Mouse (Mus musculus) layer of hippocampus, adult 9-10 months (tissue): ENCODE measurements at regions not wholly inside any gene's neighbourhood (a gene's known extent, or its start where the extent isn't known, plus 50 kb on each side); places are given as distances from the start of the nearest gene placed in this dataset.
A peak's percentile ranks its signal among the peaks of the same experiment; 100 is the strongest.

Experiments
- DNase-seq: peaks from one replicate; pipeline ENCODE4 v3.0.0; 2022; ENCODE audit warnings: low spot score

DNA sequence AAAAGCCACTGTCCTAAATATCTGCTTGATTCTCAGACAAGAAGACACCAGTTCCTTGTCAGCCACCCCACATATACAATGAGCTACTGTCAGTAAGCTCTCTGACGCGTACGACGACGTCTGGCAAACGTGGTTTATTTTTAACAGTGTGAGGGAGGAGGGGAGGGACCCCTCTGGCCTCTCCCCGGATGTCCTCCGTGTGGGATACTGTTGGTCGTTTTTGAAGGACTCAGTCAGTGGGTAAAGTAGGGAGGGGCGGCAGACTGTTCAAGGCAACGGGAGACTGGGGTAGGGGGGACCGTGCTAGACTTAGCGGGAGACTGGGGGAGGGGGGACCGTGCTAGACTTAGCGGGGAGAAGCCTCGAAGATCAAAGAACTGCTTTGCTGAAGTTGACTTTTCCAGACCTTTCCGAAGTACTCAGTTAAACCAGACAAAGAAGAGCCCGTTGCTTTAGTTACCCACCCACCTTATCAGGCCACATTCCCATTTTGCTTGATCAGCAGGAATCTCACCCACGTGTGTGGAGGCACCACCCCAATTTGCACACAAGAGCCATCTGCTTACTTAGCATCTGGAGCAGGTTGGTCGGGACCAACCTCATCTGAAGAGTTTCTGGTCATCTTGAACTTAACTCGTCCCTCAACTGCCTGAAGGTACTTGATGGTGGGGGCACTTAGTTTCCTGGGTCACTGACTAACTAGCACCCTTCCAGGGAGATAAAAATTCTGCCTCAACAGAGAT, 92.6 kb upstream of the Mark1 start:
- DNase-seq, result no peak

DNA sequence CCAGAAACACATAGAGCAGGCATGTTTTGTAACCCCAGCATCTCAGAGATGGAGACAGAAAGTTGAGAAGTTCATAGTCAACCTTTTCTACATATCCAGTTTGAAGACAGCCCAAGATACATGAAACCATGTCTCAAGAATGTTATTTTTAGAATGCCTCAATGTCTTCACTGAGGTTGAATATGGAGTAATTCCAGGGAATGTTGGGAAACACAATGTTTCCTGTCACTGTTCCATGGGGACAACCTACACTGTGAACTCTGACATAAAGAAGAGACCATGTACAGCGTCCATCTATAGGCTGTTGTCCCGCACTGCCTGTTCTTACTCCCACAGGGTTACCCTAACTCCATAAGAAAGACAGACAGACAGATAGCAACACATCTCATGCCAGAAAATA, 89.8 kb upstream of the Mark1 start:
- DNase-seq, result no peak

DNA sequence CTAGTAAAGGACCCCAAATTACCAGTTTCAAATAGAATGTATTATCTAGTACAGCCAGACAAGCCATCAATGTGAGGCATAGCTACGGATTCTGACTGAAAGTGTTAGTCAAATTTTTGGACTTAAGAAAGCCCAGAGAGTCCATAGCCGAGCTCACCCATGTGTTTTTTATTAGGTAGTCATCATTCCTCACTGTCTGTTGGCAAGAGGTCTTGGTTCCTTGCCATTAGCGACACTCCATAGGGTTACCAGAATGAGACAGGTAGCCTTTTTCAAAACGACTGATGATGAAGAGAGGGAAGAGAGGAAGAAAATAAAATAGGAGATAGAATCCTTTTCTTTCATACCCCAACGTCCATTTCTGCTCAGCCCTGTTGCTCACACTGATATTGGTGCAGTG, 83.8 kb upstream of the Mark1 start:
- no peak for DNase-seq

DNA sequence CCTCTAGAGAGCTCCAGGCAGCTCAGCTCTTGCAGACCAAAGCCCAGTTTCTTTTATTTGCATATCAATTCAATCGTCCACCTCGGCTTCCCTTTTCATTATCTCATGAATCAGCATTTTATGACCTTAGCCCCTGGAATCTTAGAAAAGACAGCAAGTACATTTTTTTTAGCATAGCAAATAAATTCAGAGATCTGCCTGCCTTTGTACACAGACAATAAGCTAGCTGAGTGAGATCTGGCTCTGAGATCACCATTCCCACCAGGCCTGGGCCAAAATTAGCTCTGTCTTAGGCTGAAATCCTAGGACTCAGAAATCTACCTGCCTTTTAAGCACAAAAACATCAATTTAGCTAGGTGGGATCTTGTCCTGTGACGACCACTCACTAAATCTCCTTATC, 80.7 kb upstream of the Mark1 start:
- DNase-seq, result no peak

DNA sequence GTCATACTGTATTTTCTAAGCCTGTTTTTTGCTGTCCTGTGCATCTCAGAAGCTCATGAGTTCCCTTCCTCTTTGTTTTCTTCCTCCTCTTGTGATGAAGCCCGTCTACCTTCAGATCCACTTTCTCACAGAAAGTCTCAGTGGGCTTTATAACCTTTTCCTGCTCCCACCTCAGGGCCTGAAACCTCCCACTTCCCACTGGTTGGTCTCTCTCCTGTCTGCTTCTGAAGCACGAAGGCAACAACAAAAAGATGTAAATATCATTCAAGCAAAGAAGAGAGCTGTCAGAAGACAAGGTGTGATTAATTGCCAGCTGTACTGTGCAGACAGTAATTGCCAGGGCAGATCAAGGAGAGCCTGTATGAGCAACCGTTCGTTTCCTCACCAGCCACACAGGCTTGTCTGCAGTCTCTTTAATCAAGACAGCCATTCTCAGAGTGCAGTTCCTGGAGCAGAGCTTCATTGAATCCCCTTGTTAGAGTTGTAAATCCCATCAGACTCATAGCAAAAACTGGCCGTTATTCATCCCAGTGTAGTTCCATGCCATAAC, 80.0 kb upstream of the Mark1 start:
- DNase-seq, result no peak

DNA sequence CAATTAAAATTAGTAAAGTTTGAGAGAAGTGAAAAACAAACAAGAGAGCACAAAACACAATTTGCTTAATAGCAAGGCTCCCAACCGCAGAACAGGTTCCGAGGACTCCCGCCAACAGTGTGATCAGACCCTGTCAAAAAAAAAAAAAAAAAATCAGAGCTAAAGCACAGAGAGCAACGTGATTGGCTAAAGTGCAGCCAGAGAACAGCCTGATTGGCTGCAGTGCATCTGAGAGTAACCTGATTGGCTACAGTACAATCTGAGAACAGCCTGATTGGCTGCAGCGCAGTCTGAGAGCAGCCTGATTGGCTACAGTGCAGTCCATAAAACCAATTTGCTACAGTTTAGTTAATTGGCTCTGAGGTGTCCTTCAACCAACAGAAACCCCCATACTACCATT, 74.6 kb upstream of the Mark1 start:
- no peak for DNase-seq

DNA sequence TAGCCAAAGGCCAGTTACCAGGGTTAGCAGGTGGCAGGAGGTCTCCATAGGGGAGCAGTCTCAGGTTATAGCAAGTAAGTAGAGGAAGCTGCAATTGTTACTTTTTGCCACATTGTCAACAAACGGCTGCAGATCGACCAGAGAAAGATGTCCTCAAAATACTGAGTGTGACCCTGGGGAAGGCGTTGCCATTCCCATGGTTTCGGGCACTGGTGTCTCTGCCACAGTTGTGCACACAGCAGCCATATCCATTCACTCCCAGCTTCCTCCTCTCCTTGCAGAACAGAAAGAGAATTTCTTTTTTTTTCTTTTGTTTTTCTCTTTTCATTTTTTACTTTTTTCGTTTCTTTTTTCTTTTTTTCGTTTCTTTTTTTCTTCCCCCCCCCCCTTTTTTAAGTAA, 73.4 kb upstream of the Mark1 start:
- DNase-seq, result no peak

DNA sequence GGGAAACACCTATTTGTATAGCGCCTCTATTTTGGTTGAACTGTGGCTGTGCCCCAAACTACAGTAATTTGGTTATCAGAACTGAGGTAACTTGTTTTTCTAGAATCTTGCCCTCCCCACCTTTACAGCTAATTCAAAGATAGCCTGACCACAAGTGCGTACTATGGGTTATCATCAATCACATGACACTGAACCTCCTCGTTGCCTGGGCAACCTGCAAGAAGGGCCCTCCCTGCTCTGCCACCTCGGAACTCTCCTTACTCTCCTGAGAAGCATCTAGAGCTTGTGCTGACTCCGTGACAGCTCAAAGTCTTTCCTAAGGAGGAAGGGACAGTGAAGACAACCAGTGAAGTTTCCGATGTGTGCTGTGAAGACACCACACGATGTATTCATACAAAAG, 72.2 kb upstream of the Mark1 start:
- no peak for DNase-seq

DNA sequence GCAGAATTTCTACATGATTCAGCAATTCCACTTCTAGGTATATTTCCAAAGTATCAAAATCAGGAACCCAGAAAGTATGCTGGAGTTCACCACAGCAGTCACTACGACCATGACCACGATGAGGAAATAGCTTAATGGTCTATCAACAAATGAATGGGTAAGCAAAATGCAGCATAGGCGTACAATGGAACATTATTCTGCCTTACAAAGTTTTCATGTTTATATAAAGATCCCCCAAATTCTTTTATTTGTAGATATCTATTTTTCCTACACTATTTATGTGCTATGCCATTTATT, 71.4 kb upstream of the Mark1 start:
- no peak for DNase-seq

DNA sequence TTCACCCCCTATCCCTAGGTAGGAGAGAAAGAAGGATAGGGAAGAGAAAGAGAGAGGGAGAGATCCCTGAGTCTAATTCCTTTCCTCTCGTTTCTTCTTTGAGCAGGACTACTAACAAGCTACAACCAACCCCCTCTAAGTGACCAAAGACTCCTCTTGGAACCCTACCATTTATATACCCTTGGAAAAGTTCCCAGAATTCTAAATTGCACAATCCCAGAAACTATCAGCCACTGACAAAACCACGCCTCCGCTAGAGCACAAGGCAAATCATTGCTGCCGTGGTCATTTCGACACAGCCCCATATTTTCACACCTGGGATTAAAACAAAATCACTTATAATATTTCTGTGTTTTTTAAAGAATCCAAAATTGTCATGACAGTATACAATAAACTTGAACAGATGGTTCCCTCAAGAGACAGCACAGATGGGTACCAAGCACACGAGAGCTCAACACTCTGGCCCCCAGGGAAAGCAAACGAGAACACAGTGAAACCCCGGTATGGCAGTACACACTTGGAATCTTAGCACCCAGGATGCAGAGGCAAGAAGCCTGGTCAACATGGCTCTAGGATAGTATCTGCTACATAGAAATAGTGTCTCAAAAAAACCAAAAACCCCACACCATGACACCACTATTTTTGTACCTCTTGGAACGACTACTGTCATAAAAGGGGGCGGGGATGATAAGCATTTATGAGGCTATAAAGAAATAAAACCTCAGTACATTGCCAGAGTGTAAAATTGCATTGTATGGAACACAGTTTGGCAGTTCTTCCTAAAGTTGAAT, 70.9 kb upstream of the Mark1 start:
- DNase-seq, result peak; percentile 16

DNA sequence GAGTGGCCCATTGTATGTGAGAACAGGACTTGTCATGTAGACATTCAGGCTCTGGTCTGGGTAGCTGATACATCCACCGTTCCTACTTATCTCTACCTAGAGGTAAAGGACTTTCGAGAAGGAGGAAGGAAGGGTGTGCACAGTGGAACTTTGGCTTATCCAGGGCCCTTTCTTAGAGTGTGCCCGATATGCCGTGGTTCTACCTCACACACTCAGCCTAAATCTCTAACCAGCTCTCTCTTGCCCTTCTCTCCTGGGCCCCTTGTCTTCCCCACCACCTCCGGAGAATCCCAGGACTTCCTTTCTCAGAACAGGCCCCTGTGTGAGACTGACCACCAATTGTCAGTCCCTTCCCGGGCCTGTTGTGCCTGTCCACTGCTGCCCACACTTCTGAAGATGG, 68.8 kb upstream of the Mark1 start:
- no peak for DNase-seq

DNA sequence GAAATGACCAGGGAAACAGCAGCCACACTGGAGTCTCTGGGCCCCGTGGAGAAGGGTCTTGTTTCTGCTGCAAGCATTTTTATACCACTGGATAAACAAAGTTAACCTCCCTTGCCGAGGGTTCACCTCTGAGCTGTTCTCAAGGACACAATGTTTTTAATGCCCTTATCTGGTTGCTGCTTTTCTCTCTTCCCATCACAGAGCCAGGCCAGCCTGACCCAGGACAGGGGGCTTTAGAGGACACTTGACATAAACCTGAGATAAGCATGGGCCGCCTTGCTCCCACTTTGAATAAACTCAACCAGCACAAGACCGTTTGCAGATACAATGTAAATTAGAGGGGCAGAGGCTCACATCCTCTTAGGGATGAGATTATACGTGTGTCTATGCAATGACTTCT, 68.3 kb upstream of the Mark1 start:
- no peak for DNase-seq

DNA sequence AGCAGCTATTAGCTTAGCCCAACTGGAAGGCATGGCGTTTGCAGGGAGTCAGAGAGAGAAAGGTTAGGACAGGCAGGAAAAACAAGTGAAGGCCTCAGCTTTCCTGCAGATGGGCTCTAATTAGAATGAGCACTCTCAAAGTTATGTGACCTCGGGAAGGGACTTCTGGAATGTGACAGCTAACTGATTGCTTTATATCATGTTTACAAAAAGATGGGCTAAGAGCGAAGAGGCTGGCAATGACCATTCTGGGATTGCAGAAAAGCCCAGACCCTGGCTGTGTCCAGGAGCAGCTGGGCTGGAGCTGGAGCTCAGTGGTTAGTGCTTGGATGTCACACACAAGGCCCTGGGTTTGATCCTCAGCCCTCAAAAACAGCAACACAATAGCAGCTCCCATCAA, 65.7 kb upstream of the Mark1 start:
- DNase-seq, result no peak

DNA sequence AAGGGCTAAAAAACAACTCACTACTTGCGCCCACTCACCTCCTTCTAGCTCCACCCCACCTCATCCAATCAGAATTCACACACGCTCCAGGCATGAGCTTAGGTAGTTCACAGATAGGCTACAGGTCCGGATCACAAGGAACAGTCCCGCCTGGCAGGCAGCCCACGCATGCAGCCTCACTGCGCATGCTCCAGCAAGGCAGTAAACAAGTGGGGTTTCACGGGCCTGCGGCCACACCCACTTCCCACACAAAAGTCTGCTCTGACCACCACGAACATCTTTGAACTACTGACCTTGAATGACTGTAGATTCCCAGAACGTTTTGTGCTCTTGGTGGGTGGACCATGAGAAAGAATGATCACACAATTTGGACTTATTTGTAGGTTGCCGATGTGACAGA, 62.7 kb upstream of the Mark1 start:
- no peak for DNase-seq

DNA sequence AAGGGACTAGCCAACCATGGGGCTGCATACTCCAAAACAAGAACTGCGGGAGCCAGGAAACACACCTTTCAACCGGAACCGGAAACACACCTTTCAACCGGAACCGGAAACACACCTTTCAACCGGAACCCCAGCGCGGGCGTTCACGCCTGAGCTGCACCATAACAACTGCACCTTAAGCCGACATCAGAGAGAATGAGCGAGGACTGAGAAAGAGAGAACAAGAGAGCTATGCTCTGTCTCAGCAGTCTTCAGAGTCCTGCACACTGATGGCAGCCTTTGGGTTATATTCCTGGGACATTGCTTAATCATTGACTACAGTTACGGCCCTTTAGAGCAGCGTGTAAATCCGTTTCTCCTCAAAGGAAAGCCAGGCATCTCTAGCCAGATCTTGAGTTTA, 58.1 kb upstream of the Mark1 start:
- no peak for DNase-seq

DNA sequence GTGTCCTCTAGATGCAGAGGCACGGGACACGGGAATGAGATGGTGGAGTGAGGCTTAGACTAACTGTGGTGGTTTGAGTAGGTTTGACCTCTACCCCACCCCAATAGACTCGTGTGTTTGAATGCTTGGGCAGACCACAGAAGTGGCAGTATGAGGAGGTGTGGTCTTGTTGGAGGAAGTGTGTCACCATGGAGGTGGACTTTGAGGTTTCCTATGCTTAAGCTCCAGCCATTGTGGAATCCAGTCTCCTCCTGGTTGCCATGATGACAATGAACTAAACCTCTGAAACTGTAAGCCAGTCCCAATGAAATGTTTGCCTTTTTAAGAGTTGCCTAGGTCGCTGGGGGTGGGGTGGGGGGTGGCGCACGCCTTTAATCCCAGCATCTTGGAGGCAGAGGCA, 53.3 kb upstream of the Mark1 start:
- no peak for DNase-seq

DNA sequence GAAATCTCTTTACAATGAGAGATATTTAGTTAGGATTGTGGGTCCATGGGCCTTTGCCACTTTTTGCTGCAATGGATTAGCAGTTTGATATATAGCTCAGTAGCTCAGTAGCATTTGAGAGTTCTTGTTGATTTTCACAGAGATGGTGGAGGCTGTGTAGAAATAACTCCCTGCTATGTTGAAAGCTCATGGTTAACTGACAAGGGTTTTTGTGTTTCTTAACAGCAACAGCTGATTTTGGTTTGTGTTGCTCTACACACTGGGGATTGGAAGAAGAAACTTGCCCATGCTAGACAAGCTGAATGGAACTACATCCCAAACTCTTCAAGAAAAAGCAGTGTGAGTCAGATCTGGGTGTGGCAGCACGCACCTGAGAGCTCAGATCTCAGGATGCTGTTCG, 50.6 kb upstream of the Mark1 start:
- DNase-seq, result no peak
